Mouse (Mus musculus): ENCODE results near the gene Lkaaear1. TPM values are rescaled to one million over a fixed set of nuclear protein-coding genes. Genes with fewer than 3 reads are reported as not detected.

Gene Lkaaear1
- polyA plus RNA-seq, 1 experiment: not detected

GRCm38 (mm10) chr2:181677755-181678098, 20.5 kb downstream of the Lkaaear1 start:
- Histone ChIP-seq H3K27me3 (ENCODE audit: control insufficient read depth, insufficient read depth, low read length) (peaks cover 22% of the 10 kb centered on the region), H3K4me1 (ENCODE audit: control insufficient read depth, insufficient read depth, insufficient read length, low read length) (peaks cover 3% of the 10 kb centered on the region; the same call in 1 of the 2 replicates), H3K36me3 (ENCODE audit: control insufficient read depth, insufficient read depth, low read length) (no peaks in the 10 kb centered on the region), H3K4me3 (ENCODE audit: low read depth, low read length) (no peak overlapping the region), H3K27ac (ENCODE audit: insufficient read depth, low read depth, low read length) (peak overlapping the region; percentile 40)
- 59% methylated on average over 3 of the region's 3 CpGs for WGBS
- no peak for TF ChIP-seq CTCF (IDR thresholded peaks at IDR 0.05; ENCODE audit: extremely low read depth, insufficient read length, insufficient replicate concordance, low read depth, low read length)
- no peak for TF ChIP-seq POLR2A (IDR thresholded peaks at IDR 0.05; ENCODE audit: low read depth, low read length)

- peaks cover 3% of the 10 kb centered on the region; the same call in 1 of the 2 replicates for H3K4me1 ChIP-seq (ENCODE audit: control insufficient read depth, insufficient read depth, insufficient read length, low read length)
- peak overlapping the region; percentile 40 for H3K27ac ChIP-seq (ENCODE audit: insufficient read depth, low read depth, low read length)
- no peaks in the 10 kb centered on the region for H3K36me3 ChIP-seq (ENCODE audit: control insufficient read depth, insufficient read depth, low read length)
- 82% methylated on average over 5 of the region's 5 CpGs for WGBS
- TF ChIP-seq CTCF (IDR thresholded peaks at IDR 0.05; ENCODE audit: extremely low read depth, insufficient read length, insufficient replicate concordance, low read depth, low read length) (no peak), POLR2A (IDR thresholded peaks at IDR 0.05; ENCODE audit: low read depth, low read length) (no peak)
- H3K27me3 ChIP-seq (ENCODE audit: control insufficient read depth, insufficient read depth, low read length): peaks cover 26% of the 10 kb centered on the region
- no peak overlapping the region for H3K4me3 ChIP-seq (ENCODE audit: low read depth, low read length)
Observed at GRCm38 (mm10) chr2:181677096-181677754, 21.0 kb downstream of the Lkaaear1 start.

- no peaks in the 10 kb centered on the region for H3K36me3 ChIP-seq (ENCODE audit: control insufficient read depth, insufficient read depth, low read length)
- H3K4me1 ChIP-seq (ENCODE audit: control insufficient read depth, insufficient read depth, insufficient read length, low read length): peaks cover 3% of the 10 kb centered on the region; the same call in 1 of the 2 replicates
- TF ChIP-seq CTCF (IDR thresholded peaks at IDR 0.05; ENCODE audit: extremely low read depth, insufficient read length, insufficient replicate concordance, low read depth, low read length): no peak
- no peak for TF ChIP-seq POLR2A (IDR thresholded peaks at IDR 0.05; ENCODE audit: low read depth, low read length)
- WGBS: 76% methylated on average over 2 of the region's 2 CpGs
- H3K27me3 ChIP-seq (ENCODE audit: control insufficient read depth, insufficient read depth, low read length): peaks cover 34% of the 10 kb centered on the region
- H3K27ac ChIP-seq (ENCODE audit: insufficient read depth, low read depth, low read length): no peak overlapping the region
- H3K4me3 ChIP-seq (ENCODE audit: low read depth, low read length): no peak overlapping the region
Observed at GRCm38 (mm10) chr2:181676424-181676823, 21.8 kb downstream of the Lkaaear1 start.

- no peaks in the 10 kb centered on the region; the same call in 1 of the 2 replicates for H3K4me1 ChIP-seq (ENCODE audit: control insufficient read depth, insufficient read depth, insufficient read length, low read length)
- no peak overlapping the region for H3K27ac ChIP-seq (ENCODE audit: insufficient read depth, low read depth, low read length)
- H3K36me3 ChIP-seq (ENCODE audit: control insufficient read depth, insufficient read depth, low read length): no peaks in the 10 kb centered on the region
- H3K27me3 ChIP-seq (ENCODE audit: control insufficient read depth, insufficient read depth, low read length): peaks cover 44% of the 10 kb centered on the region
- peak overlapping the region; percentile 4; the same call in 1 of the 2 replicates for H3K4me3 ChIP-seq (ENCODE audit: low read depth, low read length)
- TF ChIP-seq POLR2A (IDR thresholded peaks at IDR 0.05; ENCODE audit: low read depth, low read length): no peak
- no peak for TF ChIP-seq CTCF (IDR thresholded peaks at IDR 0.05; ENCODE audit: extremely low read depth, insufficient read length, insufficient replicate concordance, low read depth, low read length)
- WGBS: 3% methylated on average over 14 of the region's 14 CpGs
Observed at GRCm38 (mm10) chr2:181675454-181675853, 22.8 kb downstream of the Lkaaear1 start.

- H3K4me3 ChIP-seq (ENCODE audit: low read depth, low read length): no peak overlapping the region
- no peaks in the 10 kb centered on the region for H3K36me3 ChIP-seq (ENCODE audit: control insufficient read depth, insufficient read depth, low read length)
- H3K4me1 ChIP-seq (ENCODE audit: control insufficient read depth, insufficient read depth, insufficient read length, low read length): no peaks in the 10 kb centered on the region; the same call in 1 of the 2 replicates
- no peak for TF ChIP-seq POLR2A (IDR thresholded peaks at IDR 0.05; ENCODE audit: low read depth, low read length)
- no peak for TF ChIP-seq CTCF (IDR thresholded peaks at IDR 0.05; ENCODE audit: extremely low read depth, insufficient read length, insufficient replicate concordance, low read depth, low read length)
- WGBS: 77% methylated on average over 4 of the region's 4 CpGs
- no peak overlapping the region for H3K27ac ChIP-seq (ENCODE audit: insufficient read depth, low read depth, low read length)
- peaks cover 46% of the 10 kb centered on the region for H3K27me3 ChIP-seq (ENCODE audit: control insufficient read depth, insufficient read depth, low read length)
Observed at GRCm38 (mm10) chr2:181674934-181675333, 23.3 kb downstream of the Lkaaear1 start.

GRCm38 (mm10) chr2:181673501-181673900, 24.7 kb downstream of the Lkaaear1 start:
- Histone ChIP-seq H3K27me3 (ENCODE audit: control insufficient read depth, insufficient read depth, low read length) (peaks cover 50% of the 10 kb centered on the region), H3K4me3 (ENCODE audit: low read depth, low read length) (no peak overlapping the region), H3K4me1 (ENCODE audit: control insufficient read depth, insufficient read depth, insufficient read length, low read length) (no peaks in the 10 kb centered on the region; the same call in 1 of the 2 replicates), H3K36me3 (ENCODE audit: control insufficient read depth, insufficient read depth, low read length) (no peaks in the 10 kb centered on the region), H3K27ac (ENCODE audit: insufficient read depth, low read depth, low read length) (peak overlapping the region; percentile 43; the same call in 1 of the 2 replicates)
- 61% methylated on average over 1 of the region's 1 CpGs for WGBS
- TF ChIP-seq POLR2A (IDR thresholded peaks at IDR 0.05; ENCODE audit: low read depth, low read length) (no peak), CTCF (IDR thresholded peaks at IDR 0.05; ENCODE audit: extremely low read depth, insufficient read length, insufficient replicate concordance, low read depth, low read length) (no peak)

- WGBS: 41% methylated on average over 7 of the region's 7 CpGs
- Histone ChIP-seq H3K36me3 (ENCODE audit: control insufficient read depth, insufficient read depth, low read length) (no peaks in the 10 kb centered on the region), H3K4me3 (ENCODE audit: low read depth, low read length) (no peak overlapping the region), H3K4me1 (ENCODE audit: control insufficient read depth, insufficient read depth, insufficient read length, low read length) (no peaks in the 10 kb centered on the region; the same call in 1 of the 2 replicates), H3K27ac (ENCODE audit: insufficient read depth, low read depth, low read length) (no peak overlapping the region; the same call in 1 of the 2 replicates), H3K27me3 (ENCODE audit: control insufficient read depth, insufficient read depth, low read length) (peaks cover 53% of the 10 kb centered on the region)
- no peak for TF ChIP-seq POLR2A (IDR thresholded peaks at IDR 0.05; ENCODE audit: low read depth, low read length)
- TF ChIP-seq CTCF (IDR thresholded peaks at IDR 0.05; ENCODE audit: extremely low read depth, insufficient read length, insufficient replicate concordance, low read depth, low read length): no peak
Observed at GRCm38 (mm10) chr2:181671984-181672383, 26.3 kb downstream of the Lkaaear1 start.

Measured in small intestine, adult 2 months (tissue).